Mouse (Mus musculus) adrenal gland, postnatal 14 days (tissue): ENCODE measurements around the gene Ngb. TPM values are rescaled to one million over a fixed set of nuclear protein-coding genes. Genes with fewer than 3 reads are reported as not detected.

Source experiments
- DNase-seq: peaks from one replicate; pipeline ENCODE4 v3.0.0; 2021; ENCODE audit warnings: mixed read lengths
- long read RNA-seq, 2 experiments: library from polyadenylated mRNA; stranded (forward); transcript quantifications; one replicate each; pipeline ENCODE4 v2.0.0; 2021
- total RNA-seq: library from RNA; stranded (reverse); gene quantifications from 2 replicates; pipeline ENCODE4 v1.2.3, GENCODE M21; 2021

Ngb gene
- 0.41 and 0.60 TPM in 2 replicates for total RNA-seq
- long read RNA-seq, experiment 1, partial matches to known transcripts: 0 of 3 reads
- long read RNA-seq, experiment 1, other reads (novel, unspliced or antisense): 0 of 3 reads
- long read RNA-seq, experiment 2: 0 reads

DNA sequence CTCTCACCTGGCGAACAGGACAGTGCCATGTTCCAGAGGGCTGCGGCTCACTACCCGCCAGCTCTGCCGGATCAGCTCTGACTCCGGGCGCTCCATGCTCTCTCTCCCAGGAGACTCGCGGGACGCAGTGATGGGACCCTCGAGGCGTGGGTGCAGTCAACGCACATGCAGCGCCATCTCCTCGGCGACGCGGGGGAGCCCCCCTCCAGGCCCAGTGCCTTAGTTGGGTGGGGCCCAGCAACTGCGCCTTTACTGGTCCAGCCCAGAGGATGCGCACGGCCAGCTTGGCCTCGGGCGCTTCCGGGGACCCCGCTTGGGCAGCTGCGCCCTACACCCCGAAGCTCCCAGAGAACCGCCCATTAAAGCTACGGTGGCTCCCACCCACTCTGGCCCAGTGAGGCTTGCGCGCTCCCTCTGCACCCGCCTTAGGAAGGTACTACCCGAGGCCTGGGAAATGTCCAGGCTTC, at the start of gene Ngb:
TSS of gene Ngb (minus strand) at position 375 of the 467 bp plus-strand sequence.
- DNase-seq: no peak

DNA sequence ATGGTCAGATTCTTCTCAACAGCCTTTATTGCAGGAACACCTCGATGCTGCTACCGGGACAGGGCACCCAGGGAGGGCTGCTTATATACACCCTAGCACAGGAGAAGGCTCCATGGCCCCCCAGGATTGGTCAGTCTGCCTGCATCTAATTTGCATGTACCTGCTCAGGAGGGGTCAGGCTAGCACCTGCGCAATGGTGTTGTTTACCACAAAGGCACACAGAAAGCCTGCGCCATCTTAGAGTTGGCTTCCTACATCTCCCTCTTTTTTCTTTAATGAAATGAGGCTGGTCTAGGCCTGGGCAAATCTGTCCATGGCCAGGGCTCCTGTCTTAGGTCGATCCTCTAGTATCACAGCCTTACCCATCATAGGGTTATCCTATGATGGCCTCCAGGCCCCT, 47.1 kb upstream of the Ngb start:
- no peak for DNase-seq

DNA sequence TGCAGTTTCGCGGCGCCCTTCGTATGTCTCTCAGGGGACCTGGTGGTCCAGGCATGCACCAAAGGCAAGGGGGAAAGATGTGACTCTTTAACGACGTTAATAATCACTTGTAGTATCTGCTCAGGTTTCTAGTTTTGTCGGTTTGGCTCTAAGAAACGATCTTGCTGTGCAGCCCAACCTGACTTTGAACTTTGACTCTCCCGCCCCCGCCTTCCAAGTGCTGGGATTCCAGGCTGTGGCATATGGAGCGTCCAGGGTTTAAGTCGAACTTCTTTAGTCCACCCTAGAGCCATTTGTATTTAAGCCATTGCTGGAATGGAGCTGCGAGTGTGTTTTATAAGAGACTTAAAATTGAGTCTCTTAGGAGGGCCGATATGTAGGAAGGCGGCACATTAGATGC, 45.8 kb upstream of the Ngb start:
- DNase-seq: peak; percentile 33

DNA sequence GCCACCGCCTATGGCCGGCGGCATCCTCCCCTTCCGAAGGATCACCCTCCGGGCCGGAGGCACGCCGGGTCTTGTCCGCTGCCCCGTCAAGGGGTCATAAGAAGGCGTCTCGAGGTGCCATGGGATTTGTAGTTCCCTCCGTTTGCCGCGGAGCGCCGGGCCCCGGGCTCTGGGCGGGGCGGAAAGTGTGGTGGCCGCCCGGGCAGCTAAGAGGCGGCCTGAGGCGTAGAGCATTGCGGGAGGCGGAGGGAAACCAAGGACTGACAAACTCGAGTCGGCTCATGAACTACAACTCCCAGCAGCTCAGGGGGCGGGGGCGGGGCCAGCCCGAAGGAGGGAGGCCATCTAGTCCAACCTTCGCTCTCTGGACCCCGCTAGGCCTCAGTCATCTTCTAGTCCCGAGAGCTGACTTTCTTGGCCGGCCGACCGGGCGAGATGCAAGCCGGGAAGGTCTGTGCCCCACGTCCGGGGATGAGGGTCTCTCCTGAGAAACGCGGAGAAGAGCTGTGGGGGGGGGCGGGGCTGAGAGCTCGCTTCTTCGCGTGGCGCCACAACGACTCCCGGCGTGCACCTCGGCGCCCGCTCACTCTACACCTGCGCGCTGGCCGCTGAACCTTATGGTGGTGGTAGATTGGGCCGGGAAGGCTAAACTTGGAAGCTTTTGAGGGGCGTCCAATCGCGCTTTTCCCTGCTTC, 45.2 kb upstream of the Ngb start, which contains the start of gene Pomt2:
TSS of gene Pomt2 (minus strand) at position 574 of the 695 bp plus-strand sequence.
- DNase-seq: peak; percentile 96

DNA sequence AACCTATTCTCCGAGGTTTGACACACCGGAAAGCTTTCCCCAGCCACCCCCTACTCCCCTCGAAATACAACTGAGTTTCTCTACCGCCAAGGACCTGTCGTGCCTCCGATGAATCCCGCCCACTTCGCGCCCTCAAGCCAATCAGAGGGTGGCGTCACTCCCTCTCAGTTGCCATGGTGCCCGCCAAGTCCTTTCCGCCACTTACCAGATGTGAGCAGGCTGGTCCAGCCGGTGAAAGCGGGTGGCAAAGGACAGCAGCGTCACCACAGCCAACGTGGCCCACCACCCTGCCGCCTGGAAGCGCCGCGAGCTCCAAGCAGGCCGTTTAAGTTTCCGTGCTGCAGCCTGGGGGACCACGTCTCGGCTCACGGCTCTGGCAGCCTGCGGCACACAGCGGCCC, 44.6 kb upstream of the Ngb start, which contains the start of gene Gstz1:
TSS of gene Gstz1 (plus strand) at position 200 of the 400 bp plus-strand sequence.
- peak; percentile 95 for DNase-seq

DNA sequence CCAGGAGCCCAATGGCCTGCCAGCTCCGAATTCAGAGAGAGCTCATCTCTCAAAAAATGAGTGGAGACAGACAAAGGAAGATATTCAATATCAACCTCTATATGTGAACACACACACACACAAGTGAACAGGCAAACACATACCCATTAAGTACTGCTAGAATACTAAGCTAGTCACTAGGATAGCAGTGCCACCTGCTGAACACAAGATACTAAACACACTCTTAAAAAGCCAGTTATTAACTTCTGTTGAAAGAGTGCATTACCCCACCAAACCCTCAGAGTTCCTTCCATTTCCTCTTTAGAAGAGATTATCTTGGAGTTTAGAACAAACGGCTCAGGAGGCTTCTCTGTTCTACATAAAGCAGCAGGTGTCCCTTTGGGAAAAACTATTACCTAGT, 39.8 kb upstream of the Ngb start:
- DNase-seq: no peak

DNA sequence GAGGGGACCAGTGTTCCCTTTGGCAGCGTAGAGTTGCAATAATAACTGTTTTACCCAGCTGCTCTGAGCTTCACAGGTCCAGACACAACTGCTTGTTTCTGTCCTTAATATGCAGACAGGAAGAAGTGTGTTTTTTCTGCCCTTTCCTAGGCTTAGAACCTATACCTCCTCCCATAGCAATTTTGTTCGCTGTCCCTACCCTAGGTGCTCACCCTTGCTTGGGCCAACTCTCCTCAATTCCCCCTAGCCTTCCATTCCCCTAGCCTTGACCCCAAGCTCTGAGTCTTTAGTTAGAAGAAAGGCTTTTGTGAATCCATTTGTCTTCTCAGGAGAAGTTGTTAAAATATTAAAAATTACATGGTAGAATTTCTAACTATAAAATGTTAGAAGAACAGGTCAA, 36.4 kb upstream of the Ngb start:
- DNase-seq: no peak

DNA sequence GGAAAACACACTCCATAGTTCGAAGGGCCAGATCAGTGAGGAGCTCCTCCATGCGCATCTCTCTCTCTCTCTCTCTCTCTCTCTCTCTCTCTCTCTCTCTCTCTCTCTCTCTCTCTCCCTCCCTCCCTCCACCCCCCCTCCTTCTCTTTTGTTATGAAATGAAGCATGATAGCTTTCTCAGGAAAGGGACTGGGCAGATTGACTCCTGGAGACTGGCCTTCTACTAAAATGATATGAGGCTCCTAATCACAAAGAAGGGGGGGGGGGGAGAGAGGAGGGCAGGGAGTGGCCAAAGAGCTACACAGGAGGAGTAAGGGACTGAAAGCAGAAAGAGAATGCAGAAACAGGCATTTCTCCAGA, 36.0 kb upstream of the Ngb start:
- no peak for DNase-seq

DNA sequence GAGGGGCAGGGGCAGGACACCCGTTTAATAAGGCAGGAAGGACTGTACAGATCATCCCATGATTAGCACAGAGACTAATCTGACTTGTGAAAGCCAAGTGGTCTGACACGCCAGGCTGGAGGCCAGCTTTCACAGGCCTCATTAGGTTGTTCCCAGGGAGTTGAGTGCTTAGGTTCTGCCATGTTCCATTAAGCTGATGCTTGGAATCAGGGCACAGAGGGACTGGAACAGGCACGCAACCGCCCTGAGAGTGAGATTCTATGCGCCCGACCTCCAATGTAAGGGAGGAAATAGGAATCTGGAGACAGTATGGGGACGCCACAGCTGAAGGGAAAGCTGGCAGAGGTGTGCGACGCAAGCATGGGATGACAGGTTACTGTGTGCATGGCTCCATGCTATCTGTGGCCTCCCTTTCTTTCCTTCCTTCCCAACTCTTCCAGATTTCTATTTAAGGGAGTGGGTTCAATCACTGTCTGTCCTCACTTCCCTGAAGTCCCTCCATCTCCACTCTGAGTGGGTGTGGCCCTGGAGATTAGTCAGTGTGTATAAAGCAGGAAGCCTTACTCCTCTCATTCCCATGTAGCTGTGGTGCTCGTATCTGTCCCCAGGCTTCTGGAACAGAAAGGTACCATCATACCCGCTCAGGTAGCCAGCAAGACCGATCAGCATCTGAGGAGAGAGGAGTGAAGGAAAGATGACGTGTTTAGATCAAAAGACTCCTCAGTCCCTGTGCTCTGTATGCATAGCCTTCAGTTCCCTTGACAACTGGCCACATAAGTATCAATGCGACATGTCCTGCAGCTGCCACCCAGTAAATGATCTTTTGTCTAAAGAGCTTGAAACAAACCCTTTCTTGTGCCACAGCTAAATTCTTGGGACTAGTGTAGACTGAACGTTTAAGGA, 35.4 kb upstream of the Ngb start:
- no peak for DNase-seq

DNA sequence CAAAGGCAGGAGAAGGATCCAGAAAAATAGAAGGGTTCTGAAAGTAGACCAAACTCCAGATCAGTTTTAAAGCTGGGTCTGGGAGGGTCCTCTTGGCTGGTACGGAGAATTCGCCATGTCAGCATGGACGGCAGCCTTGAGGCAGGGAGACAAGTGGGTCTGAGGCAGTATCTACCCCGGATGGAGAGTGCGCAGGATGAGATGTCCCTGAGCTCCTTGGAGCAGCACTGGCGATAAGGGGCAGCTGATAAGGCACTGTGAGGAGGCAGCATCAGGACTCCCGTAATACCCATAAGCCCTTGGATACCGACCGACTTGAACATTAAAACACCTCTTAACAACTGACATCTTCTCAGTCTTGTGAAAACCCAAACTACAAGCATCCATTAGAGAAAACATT, 30.4 kb upstream of the Ngb start:
- no peak for DNase-seq

DNA sequence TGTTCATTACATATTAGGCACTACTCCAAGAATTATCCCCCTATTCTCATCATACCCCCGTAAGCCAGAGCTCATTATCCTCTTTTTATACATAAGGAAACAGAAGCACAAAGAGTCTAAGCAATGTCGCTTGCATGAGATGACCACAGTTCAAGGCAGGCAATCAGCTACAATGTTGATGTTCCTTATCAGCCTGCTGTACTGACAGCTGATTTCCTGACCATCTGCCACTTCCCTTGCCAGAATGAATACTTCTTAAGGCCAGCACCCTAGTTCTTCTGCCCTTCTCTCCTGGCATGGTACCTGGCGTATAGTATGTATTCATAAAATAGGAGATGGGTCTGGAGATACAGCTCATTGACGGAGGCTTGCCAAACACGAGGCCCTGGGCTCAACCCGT, 29.9 kb upstream of the Ngb start:
- no peak for DNase-seq

DNA sequence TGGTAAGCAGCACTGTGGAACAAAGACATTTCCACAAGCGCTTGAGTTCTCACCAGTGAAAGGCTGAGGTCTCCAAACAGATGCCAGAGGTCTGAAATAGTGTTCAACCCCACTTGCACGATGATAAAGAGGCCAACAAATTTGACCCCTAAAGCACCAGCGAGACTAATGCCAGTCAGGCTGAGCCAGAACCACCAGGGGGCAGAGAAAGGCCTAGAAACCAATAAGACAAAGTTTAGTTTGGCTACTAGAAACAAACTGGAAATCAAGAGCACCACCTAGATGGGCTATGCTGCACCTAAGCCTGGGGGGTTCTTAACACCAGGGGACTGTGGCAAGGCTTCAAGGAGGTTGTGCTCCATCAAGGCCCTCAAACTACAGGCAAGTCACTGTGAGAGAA, 29.3 kb upstream of the Ngb start:
- peak; percentile 74 for DNase-seq

DNA sequence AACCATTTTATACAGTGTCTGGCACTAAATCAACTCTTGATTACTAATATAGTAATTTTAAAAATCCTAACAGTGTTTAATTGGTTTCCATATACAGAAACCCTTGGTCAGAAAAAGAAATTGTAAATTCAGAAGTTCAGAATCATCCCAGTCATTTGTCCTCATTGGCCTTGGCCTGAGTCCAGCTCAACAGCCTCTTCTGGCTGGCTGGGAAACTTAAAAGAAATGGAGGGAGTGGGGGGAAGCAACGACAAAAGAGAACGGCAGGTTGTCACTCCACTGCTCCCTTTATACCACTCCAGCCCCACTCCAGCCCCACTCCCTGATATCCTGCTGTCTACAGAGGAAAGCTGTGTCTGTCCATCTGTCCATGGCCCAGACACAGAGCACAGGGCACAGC, 28.8 kb upstream of the Ngb start:
- peak; percentile 63 for DNase-seq

DNA sequence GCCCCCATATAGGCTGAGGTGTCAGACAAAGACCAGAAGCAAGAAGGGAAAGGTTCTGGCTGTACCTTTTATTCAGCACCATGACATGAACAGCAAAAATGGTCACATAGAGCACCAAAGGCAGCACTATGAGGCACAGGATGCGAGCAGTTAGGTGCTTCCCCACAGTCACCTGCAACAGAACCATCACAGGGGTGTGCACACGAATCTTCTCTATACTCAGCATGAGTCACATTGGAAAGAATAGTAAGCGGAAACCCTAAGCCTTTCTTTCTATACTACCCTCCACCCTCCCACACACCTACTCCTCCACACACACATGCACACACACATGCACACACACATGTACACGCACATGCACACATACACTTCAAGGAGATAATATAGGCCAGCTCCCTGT, 27.9 kb upstream of the Ngb start:
- DNase-seq: no peak

DNA sequence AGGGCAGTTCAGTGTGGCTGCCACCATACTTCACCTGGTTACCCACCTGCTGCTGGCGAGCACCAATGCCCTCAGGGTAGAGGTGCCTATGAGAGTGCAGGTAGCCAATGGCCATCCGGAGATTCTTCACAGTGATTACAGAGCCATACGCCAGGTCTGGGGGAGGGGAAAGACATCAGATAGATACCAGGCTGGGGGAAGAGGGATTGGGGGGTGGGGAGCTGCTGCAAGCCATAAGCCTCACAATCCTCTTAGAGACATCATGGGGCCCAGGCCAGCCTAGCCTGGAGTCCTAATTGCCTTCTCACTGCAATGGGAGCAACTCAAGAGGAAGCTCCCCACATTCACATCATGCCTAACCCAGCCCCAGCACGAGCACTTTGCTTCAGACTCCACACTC, 24.9 kb upstream of the Ngb start:
- DNase-seq: no peak

DNA sequence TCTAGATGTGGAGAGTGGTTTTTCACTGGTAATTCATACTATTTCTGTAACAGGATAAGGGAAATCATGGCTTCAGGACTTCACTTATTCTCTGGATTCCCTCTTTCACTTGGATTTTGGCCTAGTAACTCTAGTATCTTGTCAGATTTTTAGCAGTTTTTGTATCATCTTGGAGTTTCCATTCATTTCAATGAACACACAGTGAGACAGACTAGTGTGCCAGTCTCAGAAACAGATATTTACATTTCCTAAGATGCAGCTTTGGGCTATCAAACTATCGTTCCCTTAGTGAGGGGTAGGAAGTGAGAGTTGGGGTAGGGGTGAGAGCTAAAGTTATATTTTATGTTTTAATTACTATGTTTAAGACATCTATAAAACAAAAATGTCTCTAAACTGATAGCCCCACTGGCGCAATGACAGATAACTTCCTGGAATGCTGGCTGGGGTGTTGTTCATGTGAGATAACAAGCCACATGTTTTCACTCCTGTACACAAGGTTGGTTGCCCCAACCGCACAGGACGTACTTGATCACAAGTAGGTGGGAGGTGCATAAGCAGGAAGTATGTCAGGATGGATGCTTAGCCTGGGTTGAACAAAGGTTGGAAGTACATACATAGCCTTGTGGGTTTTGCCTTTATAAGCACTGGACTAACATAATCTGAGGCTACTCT, 19.7 kb upstream of the Ngb start:
- DNase-seq: no peak

DNA sequence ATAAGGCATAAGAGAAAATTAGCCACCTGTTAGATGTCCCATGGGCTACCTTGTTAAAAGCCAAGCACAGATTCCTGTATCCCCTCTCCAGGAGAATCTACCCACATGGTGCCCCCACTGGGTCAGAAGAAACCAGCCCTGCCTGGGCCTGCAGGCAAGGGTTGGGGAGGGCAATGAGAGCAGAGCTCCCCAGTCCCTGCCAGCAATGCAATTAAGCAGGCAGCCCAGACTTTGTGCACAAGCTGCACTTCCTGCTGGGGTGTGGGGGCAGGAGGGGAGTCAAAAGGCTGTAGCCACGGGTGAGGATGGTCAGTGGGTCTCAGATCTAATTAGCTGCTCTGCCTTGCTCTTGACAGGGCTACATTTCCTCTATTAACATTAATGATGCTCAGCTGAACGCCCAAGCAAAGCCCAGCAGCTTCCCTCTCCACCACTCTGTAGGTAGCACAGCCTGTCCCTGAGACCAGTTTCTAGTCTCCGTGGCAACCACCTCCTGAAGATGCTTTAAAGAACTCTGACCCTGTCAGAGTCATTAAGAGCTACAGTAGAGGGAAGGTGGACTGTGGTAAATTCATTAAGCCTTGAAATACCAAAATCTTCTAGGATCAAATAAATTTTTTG, 5.1 kb upstream of the Ngb start:
- DNase-seq: no peak

DNA sequence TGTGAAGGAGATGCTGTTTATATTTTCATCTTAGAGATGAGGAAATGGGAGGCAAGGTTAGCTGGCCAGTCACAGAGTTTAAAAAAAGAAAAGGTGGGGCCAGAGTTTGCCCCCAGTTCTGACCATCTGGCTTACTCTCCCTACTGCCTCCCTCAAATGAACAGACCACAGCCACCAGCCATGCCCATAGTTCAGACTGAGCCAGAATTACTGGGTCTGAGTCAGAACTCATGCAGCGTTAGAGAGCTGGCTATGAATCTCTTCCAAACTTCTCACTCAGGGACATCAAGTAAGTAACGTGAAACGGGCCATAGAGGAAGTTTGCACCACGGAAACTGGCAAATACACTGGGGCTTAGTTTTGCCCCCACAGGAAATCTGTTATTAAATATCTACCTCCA, 2.5 kb upstream of the Ngb start:
- DNase-seq: no peak

DNA sequence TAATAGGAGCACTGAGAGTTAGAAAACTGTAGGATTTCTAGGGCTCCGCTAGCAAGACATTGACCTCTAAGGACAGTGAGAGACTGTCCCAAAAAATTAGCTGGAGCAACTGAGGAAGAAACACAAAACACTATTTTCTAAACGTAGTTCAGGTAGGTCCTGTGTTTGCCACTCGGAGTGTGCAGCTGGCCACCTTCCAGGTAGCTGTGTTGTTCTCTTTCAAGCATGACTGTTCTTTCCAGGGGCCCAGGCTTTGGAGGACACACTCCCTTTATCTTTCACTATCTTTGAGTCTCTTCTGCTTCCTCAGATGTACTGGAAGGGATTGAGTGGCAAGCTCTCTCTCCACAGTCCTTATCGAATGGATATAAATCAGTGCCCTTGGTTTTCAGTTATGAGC, 1.1 kb upstream of the Ngb start:
- no peak for DNase-seq

DNA sequence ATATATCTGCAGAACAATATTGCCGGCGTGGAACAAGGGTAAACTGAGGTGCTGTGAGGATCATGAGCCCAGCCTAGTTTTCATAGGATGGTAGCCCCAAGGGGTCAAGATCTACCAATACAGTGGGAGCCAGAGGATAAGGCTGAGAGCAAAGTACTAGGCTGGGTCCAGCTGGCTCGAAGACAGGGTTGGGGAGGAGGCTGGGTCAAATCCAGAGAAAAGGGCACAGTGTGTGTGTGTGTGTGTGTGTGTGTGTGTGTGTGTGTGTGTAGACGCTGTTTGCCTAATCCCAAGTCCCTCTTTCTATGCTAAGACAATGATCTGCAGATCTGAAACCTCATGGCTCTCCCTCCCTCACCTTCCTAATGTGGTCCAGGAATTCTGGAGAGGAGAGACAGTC, 2.0 kb downstream of the Ngb start:
- no peak for DNase-seq

DNA sequence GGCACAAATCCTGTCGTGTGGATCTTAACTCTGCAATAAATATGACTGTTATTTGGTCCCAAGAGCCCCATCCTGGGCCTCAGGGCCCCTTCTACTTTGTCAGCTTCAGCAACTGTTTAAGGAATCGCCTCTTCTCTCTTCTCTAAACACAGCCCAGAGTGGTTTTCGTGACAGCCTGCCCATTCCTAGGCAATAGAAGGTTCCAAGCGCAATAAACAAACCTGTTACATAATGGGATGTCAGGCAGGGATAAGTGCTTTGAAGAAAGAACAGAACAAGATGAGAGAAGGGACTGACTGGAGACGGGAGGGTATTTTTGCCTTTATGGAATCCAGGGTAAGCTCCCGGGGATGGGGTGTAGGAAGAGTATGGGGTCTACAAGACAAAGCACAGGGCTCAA, 8.7 kb downstream of the Ngb start:
- no peak for DNase-seq

DNA sequence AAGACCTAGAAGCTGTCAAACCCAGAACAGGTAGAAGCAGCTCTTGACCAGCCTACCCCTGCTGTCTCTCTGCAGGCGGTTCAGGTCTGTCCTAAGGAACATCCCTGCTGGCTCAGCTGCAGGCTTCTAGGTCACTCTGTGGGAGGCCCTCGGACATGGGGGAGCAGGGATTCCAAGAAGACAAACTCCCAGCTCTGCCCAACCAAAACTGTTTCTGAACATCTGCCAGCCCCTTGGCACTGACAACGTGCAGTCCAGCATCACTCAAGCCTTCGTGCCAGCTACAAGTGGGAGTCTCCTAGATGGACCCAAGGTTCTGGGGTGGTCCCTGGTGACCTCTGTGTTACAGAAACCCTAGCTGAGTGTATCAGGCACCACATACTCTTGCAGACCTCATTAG, 9.1 kb downstream of the Ngb start:
- DNase-seq: peak; percentile 9
